Mouse (Mus musculus) embryo, embryonic 10.5 days (tissue): ENCODE measurements around the gene Afmid.

Experiments used
- DNase-seq: peaks from one replicate; pipeline ENCODE4 v3.0.0-alpha.2; 2015; ENCODE audit warnings: low spot score

Afmid gene

DNA sequence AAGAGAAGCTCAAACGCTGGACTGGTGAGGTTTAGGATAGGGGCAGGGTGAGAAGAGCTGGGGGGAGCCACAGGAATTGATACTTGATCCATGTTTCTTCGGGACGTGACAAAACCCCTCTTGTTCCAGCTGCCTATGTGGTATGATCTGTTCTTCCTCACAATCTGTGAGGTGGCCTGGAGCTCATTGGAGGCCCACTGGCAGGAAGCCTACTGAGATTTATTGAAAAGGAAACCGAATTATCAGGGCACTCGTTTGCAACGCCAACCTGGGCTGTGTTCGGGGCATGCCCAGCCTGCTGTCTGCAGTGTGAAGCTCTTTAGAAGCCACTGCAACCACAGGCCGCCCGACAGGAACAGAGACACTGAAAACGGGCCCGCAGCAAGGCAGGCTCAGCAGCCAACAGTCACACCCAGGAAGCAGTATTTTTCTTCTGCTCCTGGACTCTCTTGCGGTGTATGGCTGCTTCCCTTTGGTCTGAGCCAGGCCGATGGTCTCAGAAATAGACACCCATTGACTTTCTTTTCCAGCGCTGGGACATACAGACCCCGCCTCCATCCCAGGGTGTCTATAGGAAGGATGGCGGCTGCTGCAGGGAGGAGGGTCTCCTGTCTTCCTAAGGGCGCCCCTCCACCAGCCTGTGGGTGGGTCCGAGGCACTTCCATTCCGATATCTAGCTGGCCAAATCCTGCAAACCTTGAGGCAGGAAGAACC lies 22.7 kb downstream of the Afmid start:
- DNase-seq, result no peak

DNA sequence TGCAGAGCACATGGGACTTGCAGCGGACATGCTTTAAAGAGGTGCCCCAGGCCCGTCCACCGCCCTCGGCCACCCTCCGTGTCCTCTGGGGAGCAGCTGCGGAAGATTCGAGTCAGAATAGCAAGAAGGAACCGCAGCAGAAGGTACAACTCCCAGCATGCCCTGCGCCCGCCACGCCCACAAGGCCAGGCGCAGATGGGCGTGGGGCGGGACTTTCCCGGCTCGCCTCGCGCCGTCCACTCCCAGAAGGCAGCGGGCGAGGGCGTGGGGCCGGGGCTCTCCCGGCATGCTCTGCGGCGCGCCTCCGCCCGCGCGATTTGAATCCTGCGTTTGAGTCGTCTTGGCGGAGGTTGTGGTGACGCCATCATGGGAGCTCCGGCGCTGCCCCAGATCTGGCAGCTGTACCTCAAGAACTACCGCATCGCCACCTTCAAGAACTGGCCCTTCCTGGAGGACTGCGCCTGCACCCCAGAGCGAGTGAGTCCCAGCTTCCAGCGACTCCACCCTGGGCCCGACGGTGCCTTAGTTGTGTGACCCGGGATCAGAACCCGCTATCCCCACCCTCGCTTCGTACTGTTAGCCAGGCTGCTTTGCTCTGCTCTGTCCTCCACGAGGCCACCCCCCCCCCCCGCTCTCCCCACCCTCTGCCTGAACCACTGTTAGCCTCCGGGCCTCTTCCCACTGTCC lies 23.4 kb downstream of the Afmid start, which contains the start of gene Birc5:
Birc5 (plus strand) TSS at position 267 of the 687 bp plus-strand sequence.
- DNase-seq, result peak; percentile 98

DNA sequence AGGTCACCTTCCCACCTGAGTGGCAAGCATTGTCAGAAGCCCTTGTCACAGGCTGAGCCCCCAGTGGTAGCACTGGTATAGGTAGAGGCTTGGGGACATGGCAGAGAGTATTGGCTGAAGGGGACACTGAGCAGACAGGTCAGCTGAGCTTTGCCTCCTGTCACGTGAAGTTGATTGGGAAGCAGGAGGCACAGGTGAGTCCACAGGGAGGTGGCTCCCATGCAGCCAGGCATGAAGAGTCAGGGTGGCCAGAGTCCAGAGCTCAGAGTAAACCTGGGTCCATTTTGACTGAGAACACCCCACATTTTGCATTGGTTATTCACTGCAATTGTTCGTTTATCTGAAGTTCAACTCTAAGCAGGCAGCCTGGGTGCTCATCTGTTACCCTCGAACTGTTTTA lies 27.2 kb downstream of the Afmid start:
- no peak for DNase-seq

DNA sequence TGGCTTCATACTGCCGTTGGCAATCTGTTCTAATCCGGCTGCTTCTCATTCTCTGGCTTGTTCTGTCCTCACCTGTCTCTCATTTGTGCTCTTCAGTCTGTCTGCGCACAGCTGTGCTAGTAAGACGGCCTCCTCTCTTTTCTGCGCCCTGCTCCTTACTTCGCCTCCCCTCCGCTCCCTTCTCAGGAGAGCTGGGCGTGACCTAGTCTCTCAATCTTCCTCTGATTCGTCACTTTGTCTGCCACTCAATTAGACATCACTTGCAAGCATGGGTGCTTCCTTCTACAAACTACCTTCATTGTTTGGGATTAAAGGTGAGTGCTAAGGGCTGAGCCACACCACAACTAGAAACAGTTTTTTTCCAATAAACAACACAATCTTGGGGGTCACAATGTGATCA lies 28.5 kb downstream of the Afmid start:
- no peak for DNase-seq

DNA sequence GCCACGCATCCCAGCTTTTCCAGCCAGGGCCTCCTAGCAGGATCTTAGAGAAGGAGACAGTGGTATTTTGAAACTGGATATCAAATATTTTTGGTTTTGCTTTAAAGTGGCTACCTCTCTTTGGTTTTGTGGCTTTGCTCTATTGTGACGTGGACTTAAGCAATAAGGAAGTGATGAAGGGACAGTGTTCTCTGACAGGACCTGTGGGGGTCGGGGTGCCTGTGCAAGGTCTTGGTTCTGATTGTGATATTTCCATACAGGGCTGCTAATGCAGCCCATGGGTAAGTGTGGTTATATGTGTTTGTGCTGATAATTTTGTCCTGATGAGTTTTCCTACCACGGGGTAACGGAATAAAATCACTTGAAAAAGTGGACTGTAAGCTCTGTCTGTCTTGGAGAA lies 29.6 kb downstream of the Afmid start:
- no peak for DNase-seq

DNA sequence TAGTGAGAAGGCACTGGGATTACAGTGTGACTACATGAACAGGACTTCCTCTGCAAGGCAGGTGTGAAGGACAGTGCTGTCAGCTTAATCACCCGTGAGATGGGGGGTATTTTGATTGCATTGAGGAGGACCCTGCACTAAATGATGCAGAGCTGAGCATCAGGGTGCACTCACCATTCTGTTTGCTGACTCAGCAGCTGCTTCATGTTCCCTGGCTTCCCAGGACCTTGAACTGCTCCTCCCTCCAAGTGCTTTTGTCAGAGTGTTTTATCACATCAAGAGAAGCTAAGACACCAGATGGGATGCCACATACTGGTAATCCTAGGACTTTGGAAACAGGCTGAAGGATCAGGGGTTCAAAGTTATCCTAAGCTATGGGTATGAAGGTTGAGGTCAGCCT lies 30.3 kb downstream of the Afmid start:
- DNase-seq, result no peak

DNA sequence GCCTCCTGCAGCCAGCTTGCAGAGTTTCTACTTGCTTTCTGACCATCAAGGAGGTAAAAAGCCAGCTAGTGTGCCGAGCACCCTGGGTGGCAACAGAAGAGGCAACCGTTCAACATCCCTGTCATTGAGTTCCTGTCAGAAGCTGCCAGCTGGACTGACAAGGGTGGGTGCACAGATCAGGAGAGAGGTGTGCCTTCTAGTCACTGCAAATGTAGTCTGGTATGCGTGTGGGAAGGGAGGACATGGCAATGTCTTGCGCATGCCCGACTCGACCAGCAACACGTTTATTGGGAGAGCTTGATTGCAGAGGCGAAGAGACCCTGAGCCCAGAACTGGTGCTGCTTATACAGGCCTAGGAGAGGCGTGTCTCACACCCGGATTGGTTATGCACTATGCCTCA lies 31.7 kb downstream of the Afmid start:
- DNase-seq, result no peak

DNA sequence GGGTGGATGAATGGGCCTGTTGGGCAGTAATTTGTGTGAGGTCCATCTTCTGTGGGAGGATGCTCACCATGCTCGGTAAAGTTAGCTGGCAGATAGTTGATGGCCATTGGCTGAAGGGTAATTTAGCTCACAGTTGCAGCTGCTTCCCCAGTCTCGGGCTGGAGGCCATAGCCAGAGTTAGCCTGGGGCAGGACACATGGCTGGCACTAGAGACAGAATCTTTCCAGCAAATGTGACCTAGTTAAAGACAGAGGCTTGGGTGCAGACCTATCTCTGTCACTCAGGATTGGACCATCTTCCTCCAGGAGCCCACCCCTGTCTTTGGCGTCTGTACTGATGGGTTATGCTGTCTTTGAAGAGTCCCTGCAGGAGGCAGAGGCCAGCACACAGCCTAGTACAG lies 32.7 kb downstream of the Afmid start:
- DNase-seq, result no peak

DNA sequence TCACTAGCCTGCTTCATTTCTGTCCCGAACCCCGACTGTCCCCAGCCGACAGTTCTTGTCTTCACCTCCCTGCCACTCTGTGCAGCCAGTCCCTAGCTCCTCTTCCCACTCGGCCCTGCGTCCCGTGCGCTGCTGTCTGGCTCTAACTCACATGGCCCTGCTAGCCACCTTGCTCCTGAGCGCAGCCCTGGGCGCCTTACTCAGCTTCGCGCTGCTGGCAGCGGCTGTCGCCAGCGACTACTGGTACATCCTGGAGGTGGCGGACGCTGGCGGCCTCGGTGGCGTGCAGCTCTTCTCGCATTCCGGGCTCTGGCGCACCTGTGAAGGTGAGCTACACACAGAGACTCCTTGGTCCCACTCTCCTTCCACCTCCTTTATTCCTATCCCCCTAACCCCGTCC lies 34.9 kb downstream of the Afmid start, which contains the start of gene Tmem235:
Tmem235 (plus strand) TSS at position 152 of the 400 bp plus-strand sequence.
- no peak for DNase-seq

DNA sequence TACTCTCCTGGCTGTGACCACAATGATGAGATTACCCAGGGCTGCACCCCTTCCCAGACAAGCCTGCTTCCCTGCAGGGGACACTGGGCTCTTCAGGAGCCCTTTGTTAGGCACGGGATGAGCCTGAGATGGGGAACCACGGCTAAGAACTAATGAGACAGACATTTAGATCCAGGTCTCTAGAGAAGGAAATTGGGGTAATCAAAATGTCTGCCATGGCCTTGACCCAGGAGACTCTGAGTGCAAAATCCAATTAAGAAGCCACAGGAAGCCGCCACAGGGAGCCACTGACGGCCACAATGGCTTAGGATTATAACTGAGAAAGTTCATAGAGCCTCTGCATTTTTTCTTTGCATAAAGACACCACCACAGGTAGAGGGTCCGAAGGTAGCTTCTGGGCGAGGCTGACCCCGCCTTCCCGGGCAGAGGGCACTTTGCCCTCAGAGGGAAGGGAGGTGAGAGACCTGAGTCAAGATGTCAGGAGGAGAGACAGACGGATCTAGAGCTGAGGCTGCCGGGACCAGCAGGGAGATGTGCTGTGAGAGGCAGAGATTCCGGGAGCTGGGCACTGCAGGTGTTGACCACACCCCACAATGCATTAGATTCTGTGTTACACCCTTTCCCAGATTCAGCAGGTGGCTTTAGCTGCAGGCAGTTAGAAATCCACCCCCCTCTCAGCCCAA lies 37.6 kb downstream of the Afmid start:
- DNase-seq, result no peak

DNA sequence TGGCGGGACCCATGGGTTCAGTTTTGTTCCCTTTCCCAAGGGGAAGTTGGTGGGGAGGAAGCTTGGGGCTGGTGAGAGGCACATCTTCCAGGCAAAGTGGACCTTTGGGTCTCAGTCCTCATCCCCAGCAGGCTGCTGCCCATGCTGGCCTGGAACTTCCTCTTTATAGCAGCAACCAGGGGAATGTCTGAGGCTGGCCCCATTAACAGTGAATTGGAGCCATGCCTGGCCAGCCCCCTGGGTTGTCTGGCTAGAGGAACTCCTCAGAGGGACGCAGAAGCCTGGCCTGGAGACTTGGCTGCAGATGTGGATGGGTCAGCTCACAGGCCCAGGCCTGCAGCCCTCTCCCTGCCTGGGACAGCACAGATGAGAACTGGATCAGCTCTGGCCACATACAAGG lies 39.1 kb downstream of the Afmid start:
- no peak for DNase-seq

DNA sequence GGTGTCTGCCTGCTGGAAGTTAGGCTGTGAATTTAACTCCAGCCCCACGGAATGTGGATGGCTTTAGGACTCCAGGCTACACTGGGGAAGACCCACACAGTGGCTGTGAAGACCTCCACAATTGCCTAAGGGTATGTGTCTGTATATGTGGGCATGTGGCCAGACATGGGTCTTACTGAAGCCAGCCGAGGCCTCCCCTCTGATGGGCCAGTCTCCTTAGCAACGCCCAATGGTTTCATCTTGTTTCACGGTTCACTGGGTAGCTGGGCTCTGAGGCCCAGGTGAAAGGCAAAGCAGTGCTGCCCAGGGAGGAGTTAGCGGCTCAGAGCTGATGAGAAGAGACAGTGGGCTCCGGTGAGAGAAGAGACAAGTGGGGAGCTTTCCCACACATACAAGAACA lies 40.3 kb downstream of the Afmid start:
- peak; percentile 73 for DNase-seq

DNA sequence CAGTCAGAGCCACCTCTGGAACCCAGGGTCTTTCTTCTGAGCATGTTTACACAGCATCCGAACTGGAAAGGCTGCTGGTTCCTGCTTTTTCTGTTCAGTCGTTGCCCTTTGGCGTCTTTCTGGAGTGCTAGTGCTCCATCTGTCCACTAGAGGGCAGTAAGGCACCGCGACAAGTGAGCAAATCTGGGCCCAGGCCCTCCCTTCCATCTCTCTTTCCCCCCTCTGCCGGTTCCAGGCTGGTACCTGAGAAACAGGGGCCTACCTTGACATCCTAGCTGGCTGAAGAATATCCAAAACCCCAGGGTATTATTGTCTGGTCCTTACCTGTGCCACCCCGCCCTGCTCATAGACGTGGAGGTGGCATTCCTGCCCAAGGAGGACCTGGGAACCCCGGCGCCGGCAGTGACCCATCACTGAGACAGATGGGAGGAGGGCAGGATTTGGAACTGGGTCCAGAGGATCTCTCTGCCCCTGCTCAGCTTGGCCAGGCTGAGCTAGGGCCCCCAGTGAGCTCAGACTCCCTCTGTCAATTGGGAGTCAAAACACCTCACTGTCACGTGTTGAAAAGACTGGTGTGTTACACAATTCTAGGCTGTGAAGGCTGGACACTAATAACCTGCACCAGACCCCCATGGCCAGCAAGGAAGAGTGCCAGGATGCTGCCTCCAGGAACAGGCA lies 45.1 kb downstream of the Afmid start:
- DNase-seq, result peak; percentile 92

DNA sequence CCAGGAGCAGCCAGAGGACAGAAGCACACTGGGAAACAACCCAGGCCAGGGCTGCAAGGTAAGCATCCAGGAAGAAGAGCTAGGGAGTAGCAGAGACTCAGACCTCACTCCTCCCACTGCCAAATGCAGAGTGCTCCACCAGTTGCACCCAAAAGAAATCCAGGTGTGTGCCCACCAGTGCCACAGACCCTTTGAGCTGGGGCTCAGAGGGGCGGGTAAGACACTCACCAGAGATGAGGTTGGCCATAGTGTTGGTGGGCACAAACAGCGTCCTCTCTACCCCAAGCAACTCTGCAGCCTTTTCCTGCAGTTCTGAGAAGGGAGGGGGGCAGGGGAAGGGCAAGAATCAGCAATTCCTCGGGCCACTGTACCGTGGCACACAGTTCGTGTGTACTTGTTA lies 45.7 kb downstream of the Afmid start:
- DNase-seq, result no peak

DNA sequence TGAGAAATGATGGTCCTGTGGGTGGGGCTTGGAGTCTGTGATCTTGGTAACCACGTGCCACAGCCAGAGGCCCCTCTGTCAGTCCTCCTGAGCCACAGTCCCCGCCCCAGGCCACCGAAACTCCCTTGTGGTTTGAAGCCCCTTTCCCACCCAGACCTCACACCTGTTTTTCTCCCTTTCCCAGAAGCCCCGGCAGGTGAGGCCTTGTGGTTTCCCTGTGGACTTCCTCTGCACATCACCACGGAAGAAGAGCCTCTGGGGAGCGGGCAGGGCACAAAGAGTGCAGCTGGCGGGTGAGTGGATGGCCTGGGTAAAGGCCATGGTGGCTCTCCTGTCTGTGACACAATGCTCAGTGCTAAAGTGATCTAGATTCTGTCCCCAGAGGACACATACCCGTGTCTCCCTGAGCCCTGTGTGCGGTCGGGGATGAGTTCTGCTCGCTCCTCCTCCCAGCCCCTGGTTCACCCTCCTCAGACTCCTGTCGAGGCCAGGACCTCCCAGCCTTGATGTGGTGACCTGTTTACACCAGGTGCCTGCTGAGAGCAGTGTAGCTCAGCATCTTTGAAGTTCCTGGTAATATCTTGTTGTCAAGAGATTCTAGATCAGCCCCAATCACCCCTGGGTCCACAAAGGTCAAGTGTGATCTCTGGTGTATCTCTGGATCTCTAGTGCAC lies 46.3 kb downstream of the Afmid start:
- DNase-seq, result no peak

DNA sequence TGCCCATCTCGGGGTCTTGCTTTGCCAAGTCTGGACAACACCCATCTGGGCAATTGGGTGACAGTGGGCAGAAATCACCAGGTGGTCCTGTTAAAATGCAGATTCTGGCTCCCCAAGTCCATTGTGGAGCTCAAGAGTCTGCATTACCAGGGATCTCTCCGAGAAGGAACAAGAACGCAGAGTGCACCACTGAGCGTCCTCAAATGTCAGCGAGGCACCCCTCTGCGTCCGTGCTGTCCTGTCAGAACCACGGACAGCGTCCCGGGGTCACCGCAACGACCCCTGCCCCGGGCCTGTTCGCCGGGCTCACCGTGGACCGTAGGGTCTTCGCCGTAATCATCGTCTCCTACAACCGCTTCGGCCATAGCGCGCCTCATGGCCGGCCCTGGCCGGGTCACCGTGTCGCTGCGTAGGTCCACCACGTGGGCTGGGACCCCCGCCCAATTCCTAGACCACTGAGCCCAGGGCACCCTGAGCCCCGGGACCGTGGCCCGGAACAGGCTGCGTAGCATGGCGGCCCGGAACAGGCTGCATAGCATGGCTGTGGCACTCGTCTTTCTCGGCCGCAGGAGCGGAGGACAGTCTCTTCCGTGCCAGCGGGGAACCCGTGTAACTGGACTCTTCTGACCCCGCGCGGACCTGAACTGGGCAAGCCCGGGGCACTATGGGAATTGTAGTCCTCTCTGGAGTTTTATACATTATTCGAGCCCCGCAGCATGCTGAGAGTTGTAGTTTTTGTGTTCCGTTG lies 47.3 kb downstream of the Afmid start, which contains the start of gene Tha1:
Tha1 (minus strand) TSS at position 621 of the 748 bp plus-strand sequence.
- peak; percentile 95 for DNase-seq

DNA sequence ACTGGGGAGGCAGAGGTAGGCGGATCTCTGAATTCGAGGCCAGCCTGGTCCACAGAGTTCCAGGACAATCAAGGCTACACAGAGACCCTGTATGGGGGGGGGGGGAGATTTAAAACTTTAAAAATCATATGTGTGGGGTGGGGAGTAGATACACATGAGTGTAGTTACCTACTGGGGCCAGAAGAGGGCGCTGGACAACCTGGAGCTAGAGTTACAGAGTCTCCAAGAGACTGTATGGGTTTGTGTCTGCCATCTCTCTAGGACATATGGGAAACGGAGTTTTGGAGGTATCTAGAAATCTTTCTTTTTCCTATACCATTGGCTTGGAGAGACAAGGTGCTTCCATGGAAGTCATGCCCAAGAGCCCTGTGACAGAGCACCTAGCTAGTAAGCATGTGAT lies 48.7 kb downstream of the Afmid start:
- no peak for DNase-seq

DNA sequence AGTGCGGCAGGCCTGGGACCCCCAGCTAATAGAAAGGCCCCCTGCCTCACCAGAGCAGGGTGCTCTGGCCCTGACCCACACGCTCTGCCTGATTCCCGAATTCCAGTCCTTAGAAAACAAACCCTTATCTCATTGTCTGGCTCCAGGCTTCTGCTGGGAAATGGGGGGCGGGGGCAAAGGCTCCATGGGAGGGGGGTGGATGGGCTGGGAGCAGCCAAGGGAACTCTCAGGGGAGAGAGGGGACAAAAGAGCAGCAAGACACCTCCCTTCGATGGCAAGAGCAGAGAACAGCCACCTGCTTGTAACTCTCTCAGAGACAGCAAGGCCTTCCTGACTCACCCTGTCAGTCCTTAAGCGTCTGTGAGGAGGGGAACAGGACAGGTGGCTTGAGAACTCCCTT lies 50.0 kb downstream of the Afmid start:
- DNase-seq, result no peak

DNA sequence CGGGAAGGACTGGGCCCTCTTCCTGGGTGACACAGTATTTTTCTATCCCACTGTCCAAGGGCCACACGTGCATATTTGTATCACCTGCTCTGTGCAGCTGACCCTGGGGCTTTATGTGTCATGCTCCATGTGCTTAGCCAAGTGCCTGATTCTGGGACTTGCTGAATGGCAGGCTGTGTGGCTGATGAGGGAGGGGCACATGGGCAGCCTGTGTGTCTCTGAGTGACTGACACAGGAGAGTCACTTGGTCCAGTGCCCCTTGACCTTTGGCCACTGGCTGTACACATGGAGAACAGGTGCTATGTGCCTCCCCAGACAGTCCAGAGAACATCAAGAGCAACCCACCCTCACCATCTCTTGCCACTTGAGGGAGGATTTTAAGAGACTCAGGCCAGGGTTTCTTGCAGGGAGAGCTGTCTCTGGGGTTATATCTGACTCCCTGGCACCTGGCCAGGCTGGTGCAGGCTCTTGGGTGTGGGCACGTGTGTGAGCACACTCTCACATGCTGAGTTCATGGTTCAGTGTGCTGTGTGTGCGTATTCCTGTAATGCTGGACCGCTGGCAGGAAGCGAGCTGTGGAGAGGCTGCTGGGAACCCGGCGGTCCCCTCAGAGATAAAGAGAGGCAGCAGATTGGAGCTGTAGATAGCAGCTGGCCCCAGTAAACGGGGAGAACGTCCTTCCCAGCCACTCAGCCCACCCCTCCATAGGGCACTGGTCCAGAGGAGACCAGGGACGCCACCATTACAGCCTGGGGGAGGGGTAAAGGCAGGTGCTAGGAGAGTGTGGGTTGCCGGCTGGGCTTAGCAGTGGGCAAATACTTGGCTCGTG lies 52.4 kb downstream of the Afmid start:
- no peak for DNase-seq

DNA sequence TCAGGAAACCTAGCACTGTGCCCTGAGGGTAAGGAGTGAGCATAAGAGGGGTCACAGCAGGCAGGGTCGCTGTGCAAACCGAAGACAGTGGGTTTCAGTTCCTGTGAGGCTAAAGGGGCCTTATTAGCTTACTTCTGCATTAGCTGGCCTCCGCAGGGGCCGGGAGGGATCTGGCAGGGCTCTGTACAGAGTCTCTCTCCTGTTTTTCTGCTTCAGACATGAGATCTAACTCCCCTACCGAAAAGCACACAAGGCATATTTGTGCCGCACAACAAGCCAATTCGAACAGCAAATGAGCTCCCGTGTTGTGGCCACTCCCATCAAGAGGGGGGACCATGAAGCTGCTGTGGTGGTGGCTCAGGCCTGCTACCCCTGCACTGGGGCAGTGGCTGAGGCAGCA lies 53.2 kb downstream of the Afmid start:
- no peak for DNase-seq
